Mouse (Mus musculus) granulocyte monocyte progenitor cell, adult 5-6 weeks (primary cell): Measurements from ENCODE around the gene Romo1. TPM values are rescaled to one million over a fixed set of nuclear protein-coding genes. Genes with fewer than 3 reads are reported as not detected.
"Not testable (repeated sequence)": the region's sequence is repeated elsewhere in the genome, so short reads cannot be mapped to it uniquely, and the experiment has no call there.

ENCODE experiments used
- ATAC-seq: replicated peaks from 2 replicates; pipeline ENCODE4 v1.8.0; 2016; ENCODE audit warnings: mild to moderate bottlenecking, moderate TSS enrichment, inconsistent platforms; ENCODE audit not compliant: poor library complexity, severe bottlenecking
- total RNA-seq, 2 experiments: library from RNA; stranded (forward) in 1 of 2; stranded (reverse) in 1 of 2; fragments of 200-712, 200-1000 nt in 1 of 2; fragments of >200 nt in 1 of 2; fragmentation: Nextera tagmentation in 1 of 2; gene quantifications; 2 replicates each; pipeline ENCODE4 v1.2.3; 2014 to 2017

Romo1 gene
- total RNA-seq (2014; fragmentation: Nextera tagmentation) (174 and 217 TPM in 2 replicates), total RNA-seq (2017) (28.9 and 38.1 TPM in 2 replicates)

- peak; percentile 95 for ATAC-seq
Measured at GRCm38 (mm10) chr2:156143953-156144724, at the start of gene Romo1, which contains the start of gene Nfs1. Romo1 (plus strand) TSS chr2:156144039. Nfs1 (minus strand) TSS chr2:156144186.

GRCm38 (mm10) chr2:156110627-156111357 is 33.0 kb upstream of the Romo1 start:
- ATAC-seq, result peak; percentile 33

GRCm38 (mm10) chr2:156111358-156112079 is 32.3 kb upstream of the Romo1 start, which contains the start of the genes Cpne1 and Rbm12:
Cpne1 (minus strand) TSS chr2:156111965.
Rbm12 (minus strand) TSS chr2:156111978.
- peak; percentile 97 for ATAC-seq

- not testable (repeated sequence) for ATAC-seq
Measured at GRCm38 (mm10) chr2:156112080-156112423, 31.8 kb upstream of the Romo1 start.

- no peak for ATAC-seq
Measured at GRCm38 (mm10) chr2:156119566-156119965, 24.3 kb upstream of the Romo1 start.

- ATAC-seq, result no peak
Measured at GRCm38 (mm10) chr2:156123731-156124130, 20.1 kb upstream of the Romo1 start.

- no peak for ATAC-seq
Measured at GRCm38 (mm10) chr2:156126992-156127391, 16.8 kb upstream of the Romo1 start, which contains the start of gene Gm28036. Gm28036 (minus strand) TSS chr2:156127092.

- ATAC-seq, result no peak
Measured at GRCm38 (mm10) chr2:156134161-156134560, 9.7 kb upstream of the Romo1 start.

GRCm38 (mm10) chr2:156135695-156136094 is 8.1 kb upstream of the Romo1 start:
- ATAC-seq, result no peak

GRCm38 (mm10) chr2:156142820-156143219 is 1.0 kb upstream of the Romo1 start:
- ATAC-seq, result no peak

- peak; percentile 1; the same call in 1 of the 2 replicates for ATAC-seq
Measured at GRCm38 (mm10) chr2:156143367-156143766, 472 bp upstream of the Romo1 start.

- no peak for ATAC-seq
Measured at GRCm38 (mm10) chr2:156145486-156146130, 1.8 kb downstream of the Romo1 start.

- no peak for ATAC-seq
Measured at GRCm38 (mm10) chr2:156146272-156146989, 2.6 kb downstream of the Romo1 start.

GRCm38 (mm10) chr2:156147316-156147915 is 3.6 kb downstream of the Romo1 start:
- no peak for ATAC-seq

GRCm38 (mm10) chr2:156151538-156151937 is 7.7 kb downstream of the Romo1 start:
- ATAC-seq, result no peak

GRCm38 (mm10) chr2:156165478-156165877 is 21.6 kb downstream of the Romo1 start:
- ATAC-seq, result 0 out of 2 replicates have a peak, but pooled peaks have one; percentile 22

- ATAC-seq, result no peak
Measured at GRCm38 (mm10) chr2:156166557-156166956, 22.7 kb downstream of the Romo1 start.

- no peak for ATAC-seq
Measured at GRCm38 (mm10) chr2:156177079-156177478, 33.2 kb downstream of the Romo1 start.

GRCm38 (mm10) chr2:156177651-156178050 is 33.8 kb downstream of the Romo1 start:
- ATAC-seq, result no peak
